Comparison of ENCODE assay signal across 17 mouse cellular contexts in the genomic region with DNA sequence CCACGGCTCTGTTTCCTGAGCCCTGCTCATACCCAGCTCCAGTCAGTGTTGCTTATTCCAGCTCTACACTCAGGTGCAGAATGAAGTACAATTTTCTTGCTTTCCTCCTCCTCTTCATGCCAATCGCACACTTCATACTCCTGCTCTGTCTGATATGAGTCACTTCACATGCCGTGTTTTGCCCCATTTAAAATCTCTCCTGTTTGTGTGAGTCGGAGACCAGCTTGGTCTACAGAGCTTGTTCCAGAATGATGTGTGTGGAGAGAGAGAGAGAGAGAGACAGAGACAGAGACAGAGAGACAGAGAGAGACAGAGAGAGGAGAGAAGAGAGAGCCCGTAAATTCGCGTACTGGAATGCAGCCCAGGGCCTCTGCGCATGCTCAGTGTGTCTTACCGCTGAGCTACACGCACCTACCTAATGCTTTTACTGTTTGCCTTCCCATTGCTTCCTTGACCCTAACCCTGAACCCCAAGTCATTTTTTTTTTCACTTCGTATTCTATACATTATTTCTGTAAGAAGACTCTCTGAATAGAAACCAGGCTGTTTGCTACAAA. TPM values are rescaled to one million over a fixed set of nuclear protein-coding genes. Genes with fewer than 3 reads are reported as not detected.
DNase-seq lines count a peak whose midpoint lies in the region; TF ChIP-seq lines count a peak whose summit lies in the region.
"Had no signal": no experiment of that assay in that cellular context is flagged by ENCODE, and none has a peak within 500 bp of the region (broad histone marks: within the 10 kb centered on the region; RNA-seq: fewer than 3 reads in every experiment).

No protein-coding gene starts in this region.

- WGBS in hindbrain, embryonic 10.5 days, result 93% methylated on average over 11 of the region's 11 CpGs

- H3K36me3 ChIP-seq in hindbrain, embryonic 10.5 days, result no peaks in the 10 kb centered on the region
- H3K36me3 ChIP-seq: heart, embryonic 10.5 days; hindbrain, embryonic 15.5 days; neural tube, embryonic 13.5 days had no signal

- H3K4me1 ChIP-seq in cortical plate, adult 2 months (ENCODE audit: control insufficient read depth, insufficient read depth, low read length), result peaks cover 5% of the 10 kb centered on the region
- H3K4me1 ChIP-seq in hindbrain, embryonic 10.5 days (replicated peaks), result peaks cover 22% of the 10 kb centered on the region

- intact Hi-C loops in left cerebral cortex, adult 2 months (cut with DNase I), result no loop called here

- peak overlapping the region; percentile 76 for H3K27ac ChIP-seq in left cerebral cortex, adult 2 months
- peak overlapping the region; percentile 68 for H3K27ac ChIP-seq in cortical plate, adult 2 months (ENCODE audit: insufficient read depth, low read length)
- H3K27ac ChIP-seq in hindbrain, embryonic 10.5 days, result no peak overlapping the region
- H3K27ac ChIP-seq: heart, embryonic 10.5 days; neural tube, embryonic 13.5 days had no signal

- H3K27me3 ChIP-seq in hindbrain, embryonic 10.5 days (ENCODE audit: insufficient read depth, poor library complexity, severe bottlenecking), result 0 out of 2 replicates have a peak, but pooled peaks cover 8% of the 10 kb centered on the region
- H3K27me3 ChIP-seq: hindbrain, embryonic 15.5 days; neural tube, embryonic 13.5 days had no signal

- TF ChIP-seq POLR2A in cortical plate, adult 2 months (IDR thresholded peaks at IDR 0.05; ENCODE audit: extremely low read depth, insufficient read depth, low read length), result no peak

- no peak overlapping the region for H3K4me3 ChIP-seq in left cerebral cortex, adult 2 months
- no peak overlapping the region for H3K4me3 ChIP-seq in cortical plate, adult 2 months (ENCODE audit: insufficient read depth, low read length)
- H3K4me3 ChIP-seq in hindbrain, embryonic 10.5 days, result no peak overlapping the region
- H3K4me3 ChIP-seq: heart, embryonic 10.5 days; hindbrain, embryonic 15.5 days; neural tube, embryonic 13.5 days had no signal

- no peaks in the 10 kb centered on the region for H3K9me3 ChIP-seq in hindbrain, embryonic 10.5 days
- H3K9me3 ChIP-seq: heart, embryonic 10.5 days; hindbrain, embryonic 15.5 days; neural tube, embryonic 13.5 days had no signal

- TF ChIP-seq CTCF in left cerebral cortex, adult 2 months (IDR thresholded peaks at IDR 0.05), result no peak
- no peak for TF ChIP-seq CTCF in cortical plate, adult 2 months (IDR thresholded peaks at IDR 0.05; ENCODE audit: extremely low read depth, insufficient read depth, low read length)

- DNase-seq in left cerebral cortex, adult 2 months (ENCODE audit: extremely low spot score in 1 of 2, low spot score in 2 of 2), result no peak
- no peak for DNase-seq in left cerebral cortex, adult 8-10 months (ENCODE audit: low spot score in 2 of 2)
- DNase-seq in ES-CJ7 (ENCODE audit: low read depth, low spot score) (peak; percentile 90), R1 (ENCODE audit: low read depth, low spot score) (peak; percentile 87)
- DNase-seq in hindbrain, embryonic 10.5 days (ENCODE audit: low spot score), result no peak
- no peak for DNase-seq in thymus, adult 18-20 months
- DNase-seq: embryo, embryonic 11 days; gastrocnemius, postnatal 36 days; heart, postnatal 10 days; kidney, adult 11 months; kidney, postnatal 14 days; lung, postnatal 10 days; thymus, adult 2 months had no signal

RNA-seq across cellular contexts. Expression of a gene that starts 30.6 kb away (rescaled TPM):
- total RNA-seq in left cerebral cortex, adult 2 months (2021), result 100 to 1,000 TPM; 111 to 128 TPM
- total RNA-seq in left cerebral cortex, adult 8-10 months (2022), result 100 to 1,000 TPM in 3 of 4 experiments, 10 to 100 TPM in 1; 95.5 to 112 (median 107) TPM
- 100 and 101 TPM in 2 replicates for polyA plus RNA-seq in cortical plate, adult 2 months (2012; rRNA removed)
- 38.5 and 57.1 TPM in 2 replicates for polyA plus RNA-seq in hindbrain, embryonic 10.5 days (2016; fragmentation: Nextera tagmentation; extraction: Ambion mirVana)

RNA-seq across cellular contexts. Expression of a gene that starts 48.9 kb away (rescaled TPM):
- 10 to 100 TPM; 28.4 to 29.2 TPM for total RNA-seq in left cerebral cortex, adult 2 months (2021)
- 10 to 100 TPM; 27.5 to 28.4 (median 28.0) TPM for total RNA-seq in left cerebral cortex, adult 8-10 months (2022)
- polyA plus RNA-seq in cortical plate, adult 2 months (2012; rRNA removed), result 12.7 and 13.1 TPM in 2 replicates
- polyA plus RNA-seq in hindbrain, embryonic 10.5 days (2016; fragmentation: Nextera tagmentation; extraction: Ambion mirVana), result 2.5 and 3.6 TPM in 2 replicates

Comparison
In these comparisons a context has a peak if more than half of its experiments do, and no peak if none do; other contexts are left out.
1. DNase-seq: peak in ES-CJ7 (single experiment) and R1 (single experiment); none in left cerebral cortex, adult 2 months (0 of 2), left cerebral cortex, adult 8-10 months (0 of 2), hindbrain, embryonic 10.5 days (single experiment) and thymus, adult 18-20 months (0 of 2).